Mouse (Mus musculus): ENCODE data around the gene Aunip. TPM values are rescaled to one million over a fixed set of nuclear protein-coding genes. Genes with fewer than 3 reads are reported as not detected.

Aunip gene
- polyA plus RNA-seq, 1 experiment from 2014 or later: 7.0 TPM

GRCm38 (mm10) chr4:134535787-134536151 lies 25.0 kb downstream of the Aunip start:
- Histone ChIP-seq H3K4me3 (ENCODE audit: low read depth, low read length) (peak overlapping the region; percentile 95), H3K9me3 (replicated peaks; ENCODE audit: control insufficient read depth, low read length) (no peaks in the 10 kb centered on the region), H3K4me1 (ENCODE audit: control insufficient read depth, insufficient read depth, low read length) (peaks cover 3% of the 10 kb centered on the region; the same call in 1 of the 2 replicates), H3K27me3 (ENCODE audit: control insufficient read depth, insufficient read depth, low read length) (no peaks in the 10 kb centered on the region), H3K36me3 (replicated peaks; ENCODE audit: control insufficient read depth, insufficient read depth, low read depth, low read length) (peaks cover 3% of the 10 kb centered on the region; the same call in 1 of the 2 replicates), H3K27ac (replicated peaks; ENCODE audit: low read depth, low read length) (no peak overlapping the region), H3K4me2 (ENCODE audit: low read depth, low read length) (peak overlapping the region; percentile 68), H3K9ac (replicated peaks; ENCODE audit: low read length) (peak overlapping the region; percentile 22)
- ATAC-seq (replicated peaks; ENCODE audit: insufficient number of reproducible peaks, low FRiP score, low TSS enrichment, low read depth) (no peak; the same call in 1 of the 2 replicates), DNase-seq (ENCODE audit: low spot score) (no peak)
- WGBS: 23% methylated on average over 8 of the region's 8 CpGs

GRCm38 (mm10) chr4:134538997-134539580 lies 28.3 kb downstream of the Aunip start:
- Histone ChIP-seq H3K27me3 (ENCODE audit: control insufficient read depth, insufficient read depth, low read length) (no peaks in the 10 kb centered on the region), H3K27ac (replicated peaks; ENCODE audit: low read depth, low read length) (no peak overlapping the region), H3K36me3 (replicated peaks; ENCODE audit: control insufficient read depth, insufficient read depth, low read depth, low read length) (peaks cover 3% of the 10 kb centered on the region; the same call in 1 of the 2 replicates), H3K4me3 (ENCODE audit: low read depth, low read length) (no peak overlapping the region), H3K4me2 (ENCODE audit: low read depth, low read length) (no peak overlapping the region), H3K9me3 (replicated peaks; ENCODE audit: control insufficient read depth, low read length) (no peaks in the 10 kb centered on the region), H3K4me1 (ENCODE audit: control insufficient read depth, insufficient read depth, low read length) (peaks cover 3% of the 10 kb centered on the region; the same call in 1 of the 2 replicates), H3K9ac (replicated peaks; ENCODE audit: low read length) (no peak overlapping the region)
- ATAC-seq (replicated peaks; ENCODE audit: insufficient number of reproducible peaks, low FRiP score, low TSS enrichment, low read depth): no peak
- WGBS: 88% methylated on average over 10 of the region's 10 CpGs
- no peak for DNase-seq (ENCODE audit: low spot score)

DNA sequence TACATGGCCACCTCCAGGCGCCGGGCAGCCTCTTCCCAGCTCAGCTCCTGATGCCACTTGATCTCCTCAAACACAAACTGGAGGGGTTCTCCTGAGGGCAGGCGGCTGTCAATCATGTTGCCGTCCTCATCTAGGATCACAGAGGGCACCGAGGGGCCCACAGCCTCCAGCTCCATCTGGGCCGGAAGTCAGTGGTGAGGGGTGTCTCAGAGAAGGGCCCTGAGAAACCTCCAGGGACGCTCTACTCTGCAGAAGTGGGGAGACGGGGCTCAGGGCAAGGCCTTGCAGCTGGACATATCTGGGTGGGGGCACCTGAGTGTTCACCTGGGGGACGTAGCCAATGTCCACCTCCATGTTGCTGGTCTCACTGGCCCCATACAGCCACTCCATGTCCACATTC lies 31.9 kb downstream of the Aunip start:
- Histone ChIP-seq H3K36me3 (replicated peaks; ENCODE audit: control insufficient read depth, insufficient read depth, low read depth, low read length) (peaks cover 3% of the 10 kb centered on the region; the same call in 1 of the 2 replicates), H3K4me3 (ENCODE audit: low read depth, low read length) (no peak overlapping the region), H3K4me2 (ENCODE audit: low read depth, low read length) (no peak overlapping the region), H3K9ac (replicated peaks; ENCODE audit: low read length) (no peak overlapping the region), H3K27ac (replicated peaks; ENCODE audit: low read depth, low read length) (no peak overlapping the region), H3K9me3 (replicated peaks; ENCODE audit: control insufficient read depth, low read length) (no peaks in the 10 kb centered on the region), H3K27me3 (ENCODE audit: control insufficient read depth, insufficient read depth, low read length) (no peaks in the 10 kb centered on the region), H3K4me1 (ENCODE audit: control insufficient read depth, insufficient read depth, low read length) (no peaks in the 10 kb centered on the region)
- WGBS: 86% methylated on average over 9 of the region's 9 CpGs
- DNase-seq (ENCODE audit: low spot score): no peak
- ATAC-seq (replicated peaks; ENCODE audit: insufficient number of reproducible peaks, low FRiP score, low TSS enrichment, low read depth): no peak

DNA sequence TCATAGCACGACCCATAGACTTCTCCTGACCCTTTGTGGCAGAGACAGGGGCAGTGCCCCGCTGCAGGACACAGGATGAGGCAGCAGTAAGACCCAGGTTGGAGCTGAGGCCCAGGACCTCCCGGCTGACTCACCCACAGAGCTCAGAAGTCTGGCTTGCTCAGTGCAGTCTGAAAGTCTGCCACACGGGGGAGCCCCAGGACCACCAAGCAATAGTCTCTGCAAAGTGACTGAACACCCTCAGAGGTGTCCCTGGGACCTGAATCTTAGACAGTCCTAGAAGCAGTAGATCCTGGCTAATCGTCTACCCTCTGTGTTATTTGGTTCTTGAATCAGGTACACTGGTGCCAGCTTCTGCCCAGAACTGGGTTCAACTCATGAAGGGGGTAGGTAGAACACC lies 32.5 kb downstream of the Aunip start:
- peaks cover 3% of the 10 kb centered on the region; the same call in 1 of the 2 replicates for H3K36me3 ChIP-seq (replicated peaks; ENCODE audit: control insufficient read depth, insufficient read depth, low read depth, low read length)
- no peaks in the 10 kb centered on the region for H3K27me3 ChIP-seq (ENCODE audit: control insufficient read depth, insufficient read depth, low read length)
- ATAC-seq (replicated peaks; ENCODE audit: insufficient number of reproducible peaks, low FRiP score, low TSS enrichment, low read depth) (peak; percentile 47; the same call in 1 of the 2 replicates), DNase-seq (ENCODE audit: low spot score) (peak; percentile 90)
- H3K4me1 ChIP-seq (ENCODE audit: control insufficient read depth, insufficient read depth, low read length): no peaks in the 10 kb centered on the region
- no peak overlapping the region for H3K4me3 ChIP-seq (ENCODE audit: low read depth, low read length)
- H3K9ac ChIP-seq (replicated peaks; ENCODE audit: low read length): no peak overlapping the region
- H3K27ac ChIP-seq (replicated peaks; ENCODE audit: low read depth, low read length): no peak overlapping the region
- H3K9me3 ChIP-seq (replicated peaks; ENCODE audit: control insufficient read depth, low read length): no peaks in the 10 kb centered on the region
- WGBS: 11% methylated on average over 5 of the region's 5 CpGs
- no peak overlapping the region for H3K4me2 ChIP-seq (ENCODE audit: low read depth, low read length)

GRCm38 (mm10) chr4:134546814-134547705 lies 36.3 kb downstream of the Aunip start:
- H3K9ac ChIP-seq (replicated peaks; ENCODE audit: low read length): no peak overlapping the region
- H3K4me1 ChIP-seq (ENCODE audit: control insufficient read depth, insufficient read depth, low read length): no peaks in the 10 kb centered on the region
- no peak for DNase-seq (ENCODE audit: low spot score)
- peaks cover 9% of the 10 kb centered on the region for H3K9me3 ChIP-seq (replicated peaks; ENCODE audit: control insufficient read depth, low read length)
- H3K27ac ChIP-seq (replicated peaks; ENCODE audit: low read depth, low read length): no peak overlapping the region
- no peaks in the 10 kb centered on the region for H3K27me3 ChIP-seq (ENCODE audit: control insufficient read depth, insufficient read depth, low read length)
- H3K4me2 ChIP-seq (ENCODE audit: low read depth, low read length): no peak overlapping the region
- peaks cover 10% of the 10 kb centered on the region for H3K36me3 ChIP-seq (replicated peaks; ENCODE audit: control insufficient read depth, insufficient read depth, low read depth, low read length)
- no peak for ATAC-seq (replicated peaks; ENCODE audit: insufficient number of reproducible peaks, low FRiP score, low TSS enrichment, low read depth)
- H3K4me3 ChIP-seq (ENCODE audit: low read depth, low read length): no peak overlapping the region
- 73% methylated on average over 9 of the region's 9 CpGs for WGBS

DNA sequence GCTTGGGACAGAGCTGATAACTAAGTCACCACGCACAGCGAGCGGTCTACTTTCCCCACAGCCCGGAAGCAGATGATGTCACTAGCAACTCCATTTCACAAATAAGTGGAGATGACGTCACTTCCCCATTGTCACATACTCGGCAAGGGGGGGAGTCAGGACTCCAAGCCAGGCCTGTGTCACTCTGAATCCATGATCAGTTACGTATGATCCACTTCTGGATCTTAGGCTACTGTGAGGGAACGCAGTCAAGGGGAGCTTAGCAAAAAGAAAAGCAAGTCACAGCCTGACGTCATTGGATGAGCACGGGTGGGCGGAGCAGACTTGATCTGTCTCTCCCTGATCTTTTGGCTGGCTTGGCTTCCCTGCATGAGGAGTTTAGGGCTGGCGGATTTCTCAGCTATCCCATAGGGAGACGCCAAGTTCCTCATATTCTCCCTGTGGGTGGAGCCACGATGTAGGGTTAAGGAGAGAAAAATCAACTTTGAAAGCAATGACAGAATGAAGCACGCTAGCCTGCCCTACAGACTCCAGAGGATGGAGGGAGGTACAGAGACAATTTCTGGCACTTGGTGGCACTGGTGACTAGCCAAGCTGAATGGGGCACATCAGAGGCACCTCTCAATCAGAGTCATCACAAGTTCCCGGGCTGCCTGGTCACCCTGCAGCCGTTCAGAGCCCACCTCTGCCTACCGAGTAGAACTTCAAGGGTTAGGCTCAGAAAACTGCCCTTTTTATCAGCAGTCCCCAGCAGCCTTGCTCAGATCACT lies 37.6 kb downstream of the Aunip start:
- Histone ChIP-seq H3K9me3 (replicated peaks; ENCODE audit: control insufficient read depth, low read length) (peaks cover 9% of the 10 kb centered on the region), H3K4me3 (ENCODE audit: low read depth, low read length) (no peak overlapping the region), H3K4me2 (ENCODE audit: low read depth, low read length) (no peak overlapping the region), H3K27me3 (ENCODE audit: control insufficient read depth, insufficient read depth, low read length) (no peaks in the 10 kb centered on the region), H3K4me1 (ENCODE audit: control insufficient read depth, insufficient read depth, low read length) (no peaks in the 10 kb centered on the region), H3K27ac (replicated peaks; ENCODE audit: low read depth, low read length) (no peak overlapping the region), H3K9ac (replicated peaks; ENCODE audit: low read length) (no peak overlapping the region), H3K36me3 (replicated peaks; ENCODE audit: control insufficient read depth, insufficient read depth, low read depth, low read length) (peaks cover 10% of the 10 kb centered on the region)
- WGBS: 76% methylated on average over 18 of the region's 18 CpGs
- ATAC-seq (replicated peaks; ENCODE audit: insufficient number of reproducible peaks, low FRiP score, low TSS enrichment, low read depth) (no peak), DNase-seq (ENCODE audit: low spot score) (no peak)

- Histone ChIP-seq H3K27ac (replicated peaks; ENCODE audit: low read depth, low read length) (no peak overlapping the region), H3K4me2 (ENCODE audit: low read depth, low read length) (no peak overlapping the region), H3K9me3 (replicated peaks; ENCODE audit: control insufficient read depth, low read length) (peaks cover 9% of the 10 kb centered on the region), H3K4me3 (ENCODE audit: low read depth, low read length) (no peak overlapping the region), H3K4me1 (ENCODE audit: control insufficient read depth, insufficient read depth, low read length) (no peaks in the 10 kb centered on the region), H3K9ac (replicated peaks; ENCODE audit: low read length) (no peak overlapping the region), H3K36me3 (replicated peaks; ENCODE audit: control insufficient read depth, insufficient read depth, low read depth, low read length) (peaks cover 10% of the 10 kb centered on the region), H3K27me3 (ENCODE audit: control insufficient read depth, insufficient read depth, low read length) (no peaks in the 10 kb centered on the region)
- DNase-seq (ENCODE audit: low spot score) (no peak), ATAC-seq (replicated peaks; ENCODE audit: insufficient number of reproducible peaks, low FRiP score, low TSS enrichment, low read depth) (no peak)
- WGBS: 98% methylated on average over 8 of the region's 8 CpGs
These were observed 39.1 kb downstream of the Aunip start for GRCm38 (mm10) chr4:134549899-134550298.

Measured in embryonic facial prominence, embryonic 11.5 days (tissue).